Mouse (Mus musculus): ENCODE measurements around the gene Zfp800.

GRCm38 (mm10) chr6:28191935-28192334, 205.9 kb downstream of the Zfp800 start:
- no peak for TF ChIP-seq CTCF (IDR thresholded peaks at IDR 0.05; ENCODE audit: borderline replicate concordance, insufficient read depth, low read length)
- no peak for TF ChIP-seq POLR2A (IDR thresholded peaks at IDR 0.05; ENCODE audit: low read depth, low read length)

Data from embryonic fibroblast, embryonic 13.5 days (primary cell).